Mouse (Mus musculus) heart, postnatal 0 days (tissue): Measurements from ENCODE around the gene Syt12. TPM values are rescaled to one million over a fixed set of nuclear protein-coding genes. Genes with fewer than 3 reads are reported as not detected.
A peak's percentile ranks its signal among the peaks of the same experiment; 100 is the strongest.

Experiments used
- ATAC-seq: fragments of 200-750 bp; cut with Nextera tagmentation; 2 replicates; pipeline ENCODE4 v1.8.0; 2017; ENCODE audit warnings: low read depth, moderate number of reproducible peaks, moderate library complexity; ENCODE audit not compliant: insufficient read depth
- DNase-seq: peaks from one replicate; pipeline ENCODE4 v3.0.0-alpha.2; 2016; ENCODE audit warnings: low spot score
- H3K27ac ChIP-seq: fragments of 300-500 bp; sonication (generic); 2 replicates; pipeline ENCODE4 v1.5.1; 2014; ENCODE audit warnings: low read depth, mild to moderate bottlenecking
- H3K27me3 ChIP-seq: fragments of 300-500 bp; sonication (generic); 2 replicates; pipeline ENCODE4 v1.6.1; 2014; ENCODE audit warnings: low read length, mixed read lengths; ENCODE audit not compliant: control insufficient read depth, insufficient read depth
- H3K36me3 ChIP-seq: fragments of 300-500 bp; sonication (generic); replicated peaks from 2 replicates; pipeline ENCODE4 v1.6.1; 2014; ENCODE audit warnings: low read length, mixed read lengths; ENCODE audit not compliant: control insufficient read depth, insufficient read depth
- H3K4me1 ChIP-seq: fragments of 300-500 bp; sonication (generic); 2 replicates; pipeline ENCODE4 v1.6.1; 2014; ENCODE audit warnings: antibody characterized with exemption; ENCODE audit not compliant: control insufficient read depth, insufficient read depth
- H3K4me2 ChIP-seq: fragments of 300-500 bp; sonication (generic); 2 replicates; pipeline ENCODE4 v1.6.1; 2014; ENCODE audit warnings: low read depth, mild to moderate bottlenecking, low read length, moderate library complexity
- H3K4me3 ChIP-seq: fragments of 300-500 bp; sonication (generic); 2 replicates; pipeline ENCODE4 v1.5.1; 2014; ENCODE audit warnings: low read depth, low read length
- H3K9ac ChIP-seq: fragments of 300-500 bp; sonication (generic); replicated peaks from 2 replicates; pipeline ENCODE4 v1.6.1; 2014; ENCODE audit warnings: low read depth, low read length, mixed read lengths
- H3K9me3 ChIP-seq: fragments of 300-500 bp; sonication (generic); replicated peaks from 2 replicates; pipeline ENCODE4 v1.6.1; 2016; ENCODE audit warnings: low read length; ENCODE audit not compliant: control insufficient read depth
- CTCF ChIP-seq: IDR thresholded peaks from 2 replicates; pipeline ENCODE4 v1.5.1; 2016; ENCODE audit warnings: antibody characterized with exemption, control low read depth, low read depth
- EP300 ChIP-seq: IDR thresholded peaks from 2 replicates; pipeline ENCODE4 v1.6.1; 2016; ENCODE audit warnings: antibody characterized with exemption, low read depth
- WGBS: fragments of 180-500 bp; shearing (Covaris S2); extraction: QIAGEN DNeasy Blood & Tissue Kit; methylation state at CpG from one replicate; pipeline ENCODE4 v1.1.7; 2014; 5-methylcytosine and 5-hydroxymethylcytosine counted together
- polyA plus RNA-seq: library from polyadenylated mRNA; unstranded; fragments of >200 nt; fragmentation: Nextera tagmentation; extraction: Ambion mirVana; gene quantifications from 2 replicates; pipeline ENCODE4 v1.2.1, GENCODE M21; 2015
- total RNA-seq: library from RNA; depleted of rRNA; stranded (reverse); fragments of >200 nt; gene quantifications from 2 replicates; pipeline ENCODE4 v1.2.3, GENCODE M21; 2014; ENCODE audit warnings: low replicate concordance

Syt12 gene
- total and polyA plus RNA-seq, 2 experiments from 2014 or later, result 0.46 to 2.8 TPM

- no peak for ATAC-seq
- TF ChIP-seq CTCF (no peak), EP300 (no peak)
- H3K36me3 ChIP-seq, result no peaks in the 10 kb centered on the region
Measured at GRCm38 (mm10) chr19:4502701-4503100, 25.5 kb upstream of the Syt12 start.

GRCm38 (mm10) chr19:4498062-4498933, 21.1 kb upstream of the Syt12 start, which contains the start of gene 2010003K11Rik:
Gene 2010003K11Rik, minus strand, starts transcription at chr19:4498583.
- Histone ChIP-seq H3K9me3 (no peaks in the 10 kb centered on the region), H3K4me1 (no peaks in the 10 kb centered on the region), H3K27me3 (no peaks in the 10 kb centered on the region), H3K36me3 (no peaks in the 10 kb centered on the region), H3K27ac (no peak within 1 kb of the TSS), H3K9ac (no peak within 1 kb of the TSS), H3K4me2 (no peak within 1 kb of the TSS), H3K4me3 (no peak within 1 kb of the TSS)
- TF ChIP-seq CTCF (no peak), EP300 (no peak)
- DNase-seq, result no peak
- 57% methylated on average over 16 of the region's 16 CpGs for WGBS
- ATAC-seq, result no peak

More at GRCm38 (mm10) chr19:4502701-4503100, 25.5 kb upstream of the Syt12 start:
- WGBS, result 40% methylated on average over 2 of the region's 2 CpGs
- DNase-seq, result no peak
- no peak overlapping the region for H3K4me3 ChIP-seq
- no peak overlapping the region for H3K9ac ChIP-seq
- no peak overlapping the region for H3K27ac ChIP-seq
- H3K27me3 ChIP-seq, result no peaks in the 10 kb centered on the region
- H3K9me3 ChIP-seq, result no peaks in the 10 kb centered on the region
- no peaks in the 10 kb centered on the region for H3K4me1 ChIP-seq
- no peak overlapping the region for H3K4me2 ChIP-seq

GRCm38 (mm10) chr19:4497263-4497973, 20.2 kb upstream of the Syt12 start:
- no peaks in the 10 kb centered on the region for H3K9me3 ChIP-seq
- WGBS, result 4% methylated on average over 4 of the region's 4 CpGs
- H3K9ac ChIP-seq, result no peak overlapping the region
- TF ChIP-seq EP300 (no peak), CTCF (peak; percentile 95)
- no peaks in the 10 kb centered on the region for H3K27me3 ChIP-seq
- no peaks in the 10 kb centered on the region for H3K4me1 ChIP-seq
- no peak overlapping the region for H3K27ac ChIP-seq
- DNase-seq, result peak; percentile 71
- ATAC-seq, result peak; percentile 72; the same call in 1 of the 2 replicates
- no peaks in the 10 kb centered on the region for H3K36me3 ChIP-seq
- no peak overlapping the region for H3K4me3 ChIP-seq
- no peak overlapping the region for H3K4me2 ChIP-seq

- Histone ChIP-seq H3K9me3 (no peaks in the 10 kb centered on the region), H3K9ac (no peak overlapping the region), H3K27me3 (no peaks in the 10 kb centered on the region), H3K4me2 (no peak overlapping the region), H3K36me3 (no peaks in the 10 kb centered on the region), H3K4me1 (no peaks in the 10 kb centered on the region), H3K27ac (no peak overlapping the region), H3K4me3 (no peak overlapping the region)
- TF ChIP-seq CTCF, result no peak
- no peak for TF ChIP-seq EP300
- no peak for ATAC-seq
- 90% methylated on average over 3 of the region's 3 CpGs for WGBS
- no peak for DNase-seq
Measured at GRCm38 (mm10) chr19:4496535-4497262, 19.5 kb upstream of the Syt12 start.

- no peaks in the 10 kb centered on the region for H3K27me3 ChIP-seq
- no peak overlapping the region for H3K9ac ChIP-seq
Measured at GRCm38 (mm10) chr19:4495814-4496213, 18.6 kb upstream of the Syt12 start.

More at GRCm38 (mm10) chr19:4495814-4496213, 18.6 kb upstream of the Syt12 start:
- no peak for ATAC-seq
- Histone ChIP-seq H3K27ac (no peak overlapping the region), H3K36me3 (no peaks in the 10 kb centered on the region), H3K4me2 (no peak overlapping the region), H3K4me1 (no peaks in the 10 kb centered on the region), H3K4me3 (no peak overlapping the region), H3K9me3 (no peaks in the 10 kb centered on the region)
- TF ChIP-seq EP300, result no peak
- TF ChIP-seq CTCF, result no peak
- no peak for DNase-seq
- 85% methylated on average over 5 of the region's 5 CpGs for WGBS
